Mouse (Mus musculus) small intestine, adult 2 months (tissue): Measurements from ENCODE around the gene Itsn1.

Experiments
- CTCF ChIP-seq: fragments of 200-500 bp; IDR thresholded peaks from 2 replicates; pipeline ENCODE4 v1.5.1; 2012; ENCODE audit warnings: low read depth, mild to moderate bottlenecking, control low read depth, inconsistent platforms, low read length, moderate library complexity, mixed read lengths; ENCODE audit not compliant: insufficient replicate concordance, insufficient read length; ENCODE audit errors: extremely low read depth
- POLR2A ChIP-seq: fragments of 200-500 bp; IDR thresholded peaks from 2 replicates; pipeline ENCODE4 v1.6.1; 2012; ENCODE audit warnings: low read depth, mild to moderate bottlenecking, control low read depth, inconsistent platforms, low read length, moderate library complexity

DNA sequence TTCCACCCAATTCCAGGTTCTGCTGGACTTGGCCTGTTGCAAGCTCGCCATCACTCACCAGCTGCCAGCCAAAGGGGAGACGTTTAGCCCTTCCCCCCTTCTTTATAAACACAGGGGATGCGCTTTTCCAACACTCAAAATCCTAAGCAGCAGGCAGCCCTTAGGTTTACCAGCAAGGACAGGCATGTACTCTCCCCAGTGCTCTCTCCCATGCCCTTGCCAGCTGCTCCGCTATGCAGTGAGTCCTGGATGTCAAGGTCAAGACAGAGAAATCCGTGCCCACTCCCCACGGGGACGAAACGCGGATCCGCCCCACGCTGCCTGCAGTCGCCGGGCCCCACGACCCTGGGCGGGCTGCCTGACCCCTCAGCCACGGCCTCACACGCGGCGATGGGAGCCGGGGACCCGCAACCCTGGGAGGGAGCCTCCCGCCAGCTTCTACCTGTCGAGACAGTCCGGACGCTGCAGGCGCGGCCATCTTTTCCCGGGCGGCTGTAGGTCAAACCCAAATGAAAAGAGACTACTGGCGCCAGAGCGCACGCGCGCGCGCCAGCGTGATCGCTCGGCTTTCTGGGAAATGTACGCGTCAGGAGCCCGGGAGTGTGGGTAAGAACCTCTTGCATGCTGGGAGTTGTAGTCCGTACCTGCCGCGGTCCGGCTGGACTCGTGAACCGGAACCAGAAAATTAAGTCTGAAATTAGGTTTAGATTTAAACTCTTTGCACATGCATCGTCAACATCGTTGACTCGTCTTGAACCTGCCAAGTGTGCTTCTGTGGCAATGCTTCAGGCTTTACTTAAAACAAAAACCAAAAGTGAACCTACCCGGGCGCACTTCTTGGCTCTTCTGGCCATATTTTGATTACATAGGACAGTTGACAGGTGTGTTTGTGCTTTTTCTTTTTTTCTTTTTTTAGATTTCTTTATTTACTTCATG is 202.3 kb downstream of the Itsn1 start:
- TF ChIP-seq CTCF (no peak), POLR2A (peak; percentile 94)
